Mouse (Mus musculus) erythroblast, embryonic 14.5 days (primary cell): Measurements from ENCODE around the gene Foxa2.

ENCODE experiments used
- GATA1 ChIP-seq: IDR thresholded peaks from 2 replicates; pipeline ENCODE4 v1.6.1; 2012; ENCODE audit warnings: low read length, inconsistent platforms, mixed read lengths
- TAL1 ChIP-seq: IDR thresholded peaks from 3 replicates; pipeline ENCODE4 v1.6.1; 2012; ENCODE audit warnings: low read length, inconsistent platforms, mixed read lengths

DNA sequence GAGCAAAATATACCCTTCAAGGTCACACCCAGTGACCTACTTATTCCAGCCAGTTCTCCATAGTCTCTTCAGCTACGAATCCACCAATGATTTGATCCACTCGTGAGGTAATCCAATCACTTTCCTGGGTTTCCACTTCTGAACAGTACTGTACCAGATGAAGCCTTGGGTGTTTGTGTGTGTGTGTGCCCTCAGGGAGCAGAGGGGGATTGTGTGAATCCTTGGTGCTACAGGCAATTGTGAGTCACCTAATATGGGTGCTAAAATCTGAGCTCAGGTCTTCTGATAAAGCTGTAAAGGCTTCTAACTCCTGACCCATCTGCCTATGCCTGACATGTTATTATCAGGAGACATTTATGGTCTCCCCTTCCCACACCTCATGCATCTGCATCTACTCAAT is 43.3 kb upstream of the Foxa2 start:
- TF ChIP-seq GATA1 (no peak), TAL1 (no peak)
